Mouse (Mus musculus): Measurements from ENCODE around the gene Plxna2.
A peak's percentile ranks its signal among the peaks of the same experiment; 100 is the strongest.

The Plxna2 gene

DNA sequence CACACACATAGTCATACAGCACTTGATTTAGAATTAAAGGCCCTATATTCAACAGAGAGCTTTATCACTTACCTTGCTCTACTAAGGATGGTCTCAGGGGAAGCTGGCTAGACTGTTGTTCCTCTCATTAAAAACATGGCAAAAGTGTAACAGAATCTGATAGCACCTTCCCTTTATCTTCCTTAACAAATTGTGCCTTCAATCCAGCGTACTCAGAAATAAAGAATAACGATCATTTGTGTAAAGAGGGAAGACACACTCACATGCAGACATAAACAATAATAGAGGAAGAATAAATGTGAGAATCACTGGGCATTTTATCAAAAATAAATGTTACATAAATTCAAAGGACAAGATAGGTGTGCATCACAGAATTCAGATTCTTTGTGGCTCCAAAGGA, at the start of gene Plxna2:
Plxna2 (plus strand) TSS at position 301 of the 400 bp plus-strand sequence.
- no peak for DNase-seq

DNA sequence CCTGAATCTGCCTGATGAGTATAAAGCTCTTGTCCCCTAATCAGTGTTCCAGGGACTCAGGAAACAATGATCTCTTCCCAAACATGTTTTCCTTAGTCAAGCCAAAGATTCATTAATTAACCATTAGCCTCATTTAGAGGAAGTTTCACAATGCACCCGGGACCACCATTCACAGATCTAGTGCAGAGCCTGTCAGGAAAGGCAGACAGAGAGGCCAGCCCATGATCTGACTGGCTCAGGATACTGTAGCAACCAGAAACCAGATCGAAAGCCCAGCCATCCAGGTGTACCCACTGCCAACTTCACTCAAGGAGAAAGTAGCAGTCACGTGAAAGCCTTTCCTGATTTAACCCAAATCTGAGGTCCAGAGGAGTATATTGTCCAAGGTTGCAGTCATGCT, 44.1 kb upstream of the Plxna2 start:
- no peak for DNase-seq

DNA sequence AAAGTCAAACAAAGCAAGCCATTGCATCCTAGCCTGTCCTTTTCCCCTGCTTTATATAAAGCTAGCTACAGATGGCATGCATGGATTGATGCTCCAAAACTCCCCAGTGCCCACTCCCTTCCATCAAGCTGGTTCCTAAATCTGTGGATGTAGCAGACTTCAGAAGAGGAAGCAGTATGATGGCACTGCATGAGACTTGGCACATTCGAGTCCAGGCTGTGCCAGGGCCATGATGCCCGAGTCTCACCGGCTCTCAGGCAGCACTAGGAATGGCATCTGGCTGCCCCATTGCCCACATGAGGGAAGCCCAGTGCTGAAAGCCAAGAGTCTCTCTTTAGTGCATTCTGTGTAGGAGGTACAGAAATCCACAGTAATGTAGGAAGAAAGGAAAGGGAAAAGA, 39.7 kb upstream of the Plxna2 start:
- DNase-seq = peak; percentile 98

DNA sequence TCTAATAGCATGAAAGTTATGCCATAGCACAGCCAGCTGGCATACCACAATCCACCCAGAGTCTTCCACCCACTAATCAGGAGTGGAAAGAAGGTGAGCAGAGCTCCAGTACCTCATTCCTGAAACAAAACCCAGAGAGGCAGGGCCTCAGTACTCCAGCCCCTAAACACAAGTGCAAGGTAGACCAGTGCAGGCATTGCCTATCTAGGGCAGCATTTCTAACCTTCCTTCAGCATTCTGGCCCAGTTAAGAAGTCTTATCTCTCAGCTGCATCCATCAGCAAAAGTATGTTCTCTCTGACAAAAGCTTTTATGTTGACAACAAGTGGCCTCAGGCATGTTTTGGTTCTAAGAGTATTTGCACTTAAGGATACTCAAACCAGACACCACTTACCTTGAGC, 37.5 kb upstream of the Plxna2 start:
- no peak for DNase-seq

DNA sequence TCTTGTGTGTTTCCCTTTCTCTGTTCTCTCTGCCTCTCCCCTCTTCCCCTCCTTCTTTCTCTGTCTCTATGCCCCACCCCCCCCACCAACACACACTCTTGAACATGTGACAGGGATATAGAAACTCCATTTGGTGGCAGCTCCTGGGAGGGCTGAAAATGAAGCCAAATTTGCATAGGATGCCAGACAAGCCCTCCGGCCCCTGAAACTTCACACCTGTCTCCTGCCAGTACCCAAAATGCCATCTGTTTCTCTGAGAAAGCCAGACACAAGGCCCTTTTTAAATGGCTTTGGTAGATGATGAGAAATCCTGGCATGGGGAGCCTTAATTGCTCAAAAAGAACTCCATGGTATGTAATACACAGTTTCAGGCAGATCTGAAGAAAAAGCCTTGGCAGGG, 31.3 kb upstream of the Plxna2 start:
- DNase-seq = peak; percentile 85

DNA sequence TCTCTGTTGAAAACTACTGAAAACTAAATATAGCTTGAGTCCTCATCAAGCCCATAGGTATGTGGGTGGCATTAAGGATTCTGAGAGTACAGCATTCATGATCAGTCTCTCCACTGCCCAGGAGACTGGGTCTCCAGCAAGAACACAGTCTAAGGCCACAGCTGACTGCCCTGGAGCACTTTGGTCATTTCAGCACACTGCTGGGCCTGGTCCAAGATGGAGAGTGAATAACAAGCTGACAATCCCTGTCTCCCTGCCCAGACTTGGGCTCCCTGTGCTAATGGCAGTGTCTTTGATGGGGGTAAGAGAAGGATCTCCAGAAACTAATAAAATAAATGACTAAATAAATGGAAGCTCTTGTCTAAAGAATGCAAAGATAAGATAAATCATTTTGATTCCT, 30.5 kb upstream of the Plxna2 start:
- peak; percentile 50 for DNase-seq

DNA sequence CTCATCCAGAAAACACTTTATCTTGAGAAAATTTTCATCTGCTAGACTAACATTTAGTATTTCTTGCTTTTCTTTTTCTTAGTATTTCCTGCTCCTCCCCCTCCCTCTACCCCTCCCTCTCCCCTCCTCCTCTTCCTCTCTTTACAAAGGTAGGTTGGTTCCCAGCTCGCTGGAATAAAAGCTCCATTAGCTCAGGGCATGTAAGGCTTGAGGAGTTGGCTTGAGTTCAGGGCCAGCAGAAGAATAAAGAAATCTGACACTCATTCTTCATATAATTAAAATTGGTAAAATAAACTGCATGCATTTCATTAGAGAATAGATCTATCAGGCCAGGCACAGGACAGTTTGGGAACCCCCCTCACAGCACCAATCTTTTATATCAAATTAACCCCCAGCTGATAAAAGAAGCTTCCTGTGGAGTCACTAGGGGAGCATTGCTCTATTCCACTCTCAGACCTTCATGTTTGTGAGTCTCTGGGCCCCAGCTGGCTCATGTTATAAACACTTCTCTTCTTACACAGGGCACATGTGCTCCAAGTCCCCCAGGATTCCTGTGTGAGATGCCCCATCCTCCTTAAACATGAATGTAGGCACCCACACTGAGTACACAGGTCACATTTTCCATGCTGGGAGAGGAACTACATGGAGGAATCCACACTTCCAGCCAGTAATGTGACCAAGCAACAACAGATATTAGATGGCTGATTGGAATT, 29.9 kb upstream of the Plxna2 start:
- DNase-seq = no peak

DNA sequence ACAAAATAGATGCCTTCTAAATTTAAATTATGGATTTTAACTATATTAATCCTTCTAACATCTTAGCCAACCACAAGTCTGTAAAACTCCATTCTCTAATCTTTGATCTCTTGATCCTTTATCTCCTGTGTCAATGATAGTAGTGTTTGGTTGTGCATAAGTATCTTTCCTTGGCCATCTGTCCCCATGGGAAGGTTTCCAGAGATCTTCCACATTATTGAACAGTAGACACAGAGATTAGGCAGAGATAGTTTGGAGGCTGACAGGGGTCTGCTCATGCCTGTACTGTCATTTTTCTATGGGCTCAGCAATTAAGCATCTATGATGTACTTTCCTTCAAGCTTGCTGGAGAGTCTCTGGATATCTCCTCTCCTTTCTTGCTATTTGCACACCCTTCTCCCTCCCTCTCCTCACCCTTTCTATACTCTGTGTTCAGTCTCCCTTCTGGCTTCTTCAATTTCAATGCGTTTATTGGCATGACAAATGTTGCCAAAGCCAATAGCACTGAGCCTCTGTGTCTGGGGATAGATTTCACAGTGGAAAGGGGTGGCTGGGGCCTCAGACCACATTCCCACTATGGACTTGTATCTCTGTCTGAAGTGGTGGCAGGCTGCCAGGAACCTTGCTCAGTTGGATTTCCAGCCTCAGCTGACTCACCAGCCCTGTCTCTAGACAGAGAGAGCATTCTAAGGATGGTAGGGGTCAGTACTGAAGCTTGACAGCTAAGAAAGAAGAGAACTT, 29.1 kb upstream of the Plxna2 start:
- peak; percentile 60 for DNase-seq

DNA sequence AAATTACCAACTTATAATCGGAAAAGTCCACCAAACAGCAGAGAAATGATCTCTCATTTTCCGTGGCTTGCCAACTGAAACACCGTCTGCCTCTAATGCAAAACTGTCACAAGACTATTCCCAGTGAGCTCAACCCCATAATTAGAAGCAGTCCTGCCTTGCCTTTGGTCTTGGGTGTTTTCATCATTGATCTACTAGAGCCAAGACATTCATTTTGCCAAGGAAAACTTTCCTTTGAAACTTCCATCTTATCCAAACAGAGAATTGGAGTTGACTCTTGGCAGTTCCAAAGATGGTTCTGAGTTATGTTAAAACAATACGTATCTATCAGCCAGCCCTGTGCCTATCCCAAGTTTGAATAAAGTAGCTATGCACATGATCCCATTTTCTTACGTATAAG, 24.9 kb upstream of the Plxna2 start:
- no peak for DNase-seq

DNA sequence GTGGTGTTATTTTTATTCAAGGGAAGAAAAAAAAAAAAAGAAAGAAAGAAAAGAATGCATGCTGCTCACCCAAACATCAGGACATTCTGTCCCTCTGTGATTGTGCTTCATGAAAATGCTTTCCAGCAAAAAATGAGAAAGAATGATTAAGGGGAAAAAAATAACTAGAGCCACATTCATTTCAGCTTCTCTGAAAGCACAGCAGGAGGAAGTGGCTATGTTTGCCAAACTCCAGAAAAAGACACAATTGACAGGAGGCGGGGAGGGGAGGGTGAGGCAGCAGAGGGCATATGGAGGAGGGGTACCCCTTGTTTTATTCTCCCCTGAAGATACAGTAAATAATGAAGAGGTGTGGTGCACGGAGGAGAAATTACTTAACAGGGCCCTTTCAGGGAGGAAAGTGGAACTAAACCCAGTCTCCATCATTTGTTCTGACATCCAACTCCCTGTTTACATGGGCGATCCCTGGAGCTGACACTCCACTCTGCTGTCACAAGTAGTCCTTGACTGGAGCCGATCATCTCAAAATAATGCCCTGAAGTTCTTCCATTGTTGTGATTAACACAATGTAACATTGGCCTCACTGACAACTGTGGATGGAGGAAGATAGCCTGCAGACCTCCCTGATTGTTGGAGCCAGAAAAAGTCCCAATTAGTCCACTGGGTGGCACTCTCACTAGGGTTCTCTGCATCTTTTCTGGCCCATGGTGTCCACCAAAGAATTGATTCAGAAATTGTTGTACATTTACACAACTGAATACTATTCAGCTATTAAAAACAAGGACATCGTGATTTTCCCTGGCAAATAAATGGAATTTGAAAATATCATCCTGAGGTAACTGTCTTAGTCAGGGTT, 10.4 kb upstream of the Plxna2 start:
- no peak for DNase-seq

DNA sequence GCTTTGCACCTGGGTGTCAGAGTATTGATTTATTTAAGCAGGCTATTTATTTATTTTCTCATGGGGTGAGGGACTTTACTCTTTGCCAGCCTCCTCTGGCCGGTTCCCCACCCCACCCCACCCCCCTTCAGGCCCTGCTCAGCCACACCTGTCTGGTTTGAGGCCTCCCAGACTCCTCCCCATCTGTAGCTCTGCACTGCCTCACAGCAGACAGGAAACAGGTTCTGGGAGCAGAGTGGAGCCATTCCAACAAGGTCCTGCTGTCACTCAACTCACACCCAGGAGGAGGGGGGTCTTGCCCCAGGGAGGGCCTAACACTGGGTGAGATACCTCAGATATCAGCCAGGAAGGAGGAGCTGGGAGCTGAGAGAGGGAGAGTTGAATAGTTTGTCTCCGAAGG, 7.5 kb upstream of the Plxna2 start:
- DNase-seq = no peak

DNA sequence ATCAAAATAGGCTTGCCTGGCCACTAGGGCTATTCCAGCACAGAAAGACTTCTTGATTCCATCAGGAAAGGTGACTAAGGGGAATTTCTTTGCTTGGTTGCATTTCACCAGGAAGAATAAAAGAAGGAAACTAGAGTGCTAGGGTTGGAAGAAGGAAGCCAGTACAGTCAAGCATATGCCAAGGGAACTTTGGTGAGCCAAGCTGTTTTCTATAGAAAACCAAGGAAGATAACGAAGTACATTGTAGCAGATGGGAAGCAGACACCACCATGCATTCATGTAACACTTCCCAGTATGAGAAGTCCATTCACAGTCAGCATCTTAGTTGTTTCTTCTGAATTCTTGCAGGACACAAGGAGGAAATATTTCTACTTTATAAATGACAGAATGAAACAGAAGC, 5.4 kb upstream of the Plxna2 start:
- DNase-seq = no peak

DNA sequence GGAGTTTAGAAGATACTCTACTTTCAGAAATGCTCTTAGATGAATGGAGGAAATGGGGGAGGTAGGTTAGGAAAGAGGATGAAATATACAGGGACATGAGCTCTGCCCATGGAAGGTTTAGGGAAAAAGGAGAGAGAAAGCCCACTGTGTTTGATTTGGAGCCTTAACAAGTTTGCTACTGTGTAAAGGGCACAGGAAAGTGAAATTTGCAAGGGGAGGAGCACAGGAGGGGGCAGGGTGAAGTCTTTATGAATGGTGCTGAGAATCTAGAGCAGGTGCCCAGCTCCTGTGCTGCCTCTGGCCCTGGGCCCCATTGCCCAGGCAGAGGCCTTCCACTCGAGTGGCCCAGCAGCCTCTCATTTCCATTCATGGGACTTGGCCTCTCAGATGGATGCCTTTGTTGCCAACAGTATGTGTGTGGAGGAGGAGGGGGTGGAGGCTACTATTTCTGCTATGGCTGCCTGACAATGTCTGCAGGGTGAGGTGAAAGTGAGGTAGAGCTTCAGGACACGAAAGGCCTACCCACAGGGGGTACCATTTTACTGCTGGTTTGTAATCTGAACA, 4.7 kb upstream of the Plxna2 start:
- peak; percentile 65 for DNase-seq

DNA sequence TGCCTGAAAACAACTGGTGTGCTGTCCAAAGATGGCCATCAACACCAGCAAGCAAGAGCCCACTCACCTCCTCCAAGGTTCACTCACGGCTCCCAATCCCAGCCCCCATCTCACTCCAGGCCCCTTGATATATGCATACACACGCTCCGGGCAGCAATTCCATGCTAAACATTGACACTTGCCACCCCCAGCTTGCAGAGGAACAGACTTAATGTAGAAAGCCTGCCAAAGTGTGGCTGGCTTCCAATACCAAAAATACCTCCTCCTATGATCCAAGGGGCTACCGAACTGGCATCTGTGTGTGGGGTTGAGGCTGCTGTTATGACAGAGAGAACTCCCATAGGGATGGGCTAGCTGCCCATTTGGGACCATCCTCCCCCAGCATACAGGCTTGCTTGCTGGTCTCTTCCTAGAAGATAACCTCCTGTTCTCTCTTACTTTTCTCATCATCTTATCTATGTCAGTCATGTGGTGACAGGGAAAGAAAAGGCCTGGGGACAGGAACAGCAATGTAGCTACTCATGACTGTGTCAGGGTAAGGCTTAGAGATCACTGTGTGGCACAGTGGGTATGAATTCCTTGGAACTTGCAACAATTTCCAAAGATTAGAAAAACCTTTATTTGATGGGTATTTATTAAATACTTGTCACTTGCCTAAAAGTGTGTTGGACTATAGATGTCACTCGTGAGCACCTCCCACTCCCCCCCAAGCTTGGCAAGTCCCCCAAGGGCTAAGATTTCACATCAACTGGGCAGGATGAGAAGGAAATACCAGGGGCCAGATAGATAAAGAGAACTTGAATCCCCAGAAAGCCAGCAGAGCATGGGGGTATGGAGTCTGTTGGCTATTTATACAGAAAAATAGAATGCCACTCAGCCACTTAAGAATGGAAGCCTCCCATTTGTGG, 3.8 kb upstream of the Plxna2 start:
- no peak for DNase-seq

DNA sequence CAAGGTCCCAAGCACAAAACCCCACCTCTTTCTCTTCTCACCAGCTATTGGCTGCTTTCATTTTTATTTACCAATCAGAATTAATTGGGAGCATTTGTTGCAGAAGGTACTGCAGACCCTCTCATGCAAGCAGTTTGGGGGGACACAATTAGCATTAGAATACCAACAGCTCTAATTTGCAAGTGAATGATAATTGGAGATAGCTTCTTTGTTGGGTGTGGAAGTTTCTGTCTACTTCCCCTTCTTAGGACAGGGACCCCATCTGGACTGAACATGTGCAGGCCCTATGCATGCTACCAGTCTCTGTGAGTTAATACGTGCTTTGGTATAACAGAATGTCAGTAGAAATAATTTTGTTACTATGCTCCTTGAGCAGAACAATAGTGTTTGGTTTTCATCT, 1.9 kb upstream of the Plxna2 start:
- DNase-seq = no peak

DNA sequence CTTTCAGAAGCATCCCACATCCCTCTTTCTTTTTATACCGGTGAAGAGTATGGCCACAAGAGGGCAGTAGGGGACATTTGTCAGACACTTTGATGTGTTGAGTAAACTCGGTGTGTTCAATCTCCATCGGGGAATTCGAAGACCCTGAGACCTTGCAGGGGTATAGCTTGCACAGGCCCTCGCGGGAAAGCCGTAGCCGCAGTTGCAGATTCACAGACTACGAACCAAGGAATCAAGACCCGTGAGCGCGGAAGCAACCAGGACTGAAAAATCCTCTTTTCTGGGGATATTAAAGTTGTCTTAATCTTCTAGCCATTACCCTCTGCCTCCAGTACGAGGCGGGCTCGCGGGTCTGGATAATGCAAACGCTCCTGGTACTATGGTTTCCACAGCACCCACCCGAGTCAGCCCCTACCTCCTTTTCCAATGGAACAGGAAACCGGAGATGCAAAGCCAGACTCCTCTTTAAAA, 858 bp downstream of the Plxna2 start:
- peak; percentile 84 for DNase-seq

DNA sequence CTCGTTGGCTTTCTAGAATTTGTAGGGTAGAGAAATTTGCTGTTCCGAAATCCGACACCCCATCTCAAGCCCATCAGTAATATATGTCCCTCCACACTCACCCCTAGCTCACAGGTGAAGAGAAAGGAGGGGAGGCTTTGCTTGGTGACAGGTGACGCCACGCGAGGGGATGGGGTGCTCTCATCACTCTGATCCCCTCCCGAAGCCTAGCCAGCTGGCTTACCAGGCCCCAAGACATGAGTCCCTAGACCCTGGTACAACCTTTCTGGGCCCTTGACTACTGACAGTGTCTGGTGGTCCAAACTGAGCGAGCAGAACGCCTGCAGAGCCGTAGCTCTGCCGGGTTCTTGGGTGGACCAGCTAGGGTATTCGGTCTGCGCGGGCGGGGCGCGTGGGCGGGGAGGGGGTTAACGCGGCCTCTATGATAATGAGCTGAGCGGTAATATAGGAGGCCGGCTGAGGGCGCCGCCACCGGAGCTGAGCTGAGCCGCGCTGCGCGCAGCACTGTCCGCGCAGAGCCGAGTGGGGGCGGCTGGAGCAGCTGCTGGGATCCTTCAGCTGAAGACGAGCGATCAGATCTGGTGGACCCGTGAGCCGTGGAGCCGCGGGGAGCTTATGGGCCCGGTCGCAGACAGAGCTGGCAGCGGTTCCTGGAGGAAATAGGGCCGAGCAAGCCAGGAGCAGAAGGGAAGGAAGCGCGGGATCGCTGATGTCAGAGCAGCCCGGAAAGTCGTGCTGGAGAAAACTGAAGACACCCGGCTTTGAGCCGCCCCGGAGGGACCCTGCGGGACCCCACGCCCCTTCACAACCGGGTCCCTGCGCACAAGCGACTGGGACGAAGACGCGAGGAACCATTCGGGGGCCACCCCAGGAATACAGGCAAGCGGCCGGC, 1.6 kb downstream of the Plxna2 start:
- peak; percentile 92 for DNase-seq

DNA sequence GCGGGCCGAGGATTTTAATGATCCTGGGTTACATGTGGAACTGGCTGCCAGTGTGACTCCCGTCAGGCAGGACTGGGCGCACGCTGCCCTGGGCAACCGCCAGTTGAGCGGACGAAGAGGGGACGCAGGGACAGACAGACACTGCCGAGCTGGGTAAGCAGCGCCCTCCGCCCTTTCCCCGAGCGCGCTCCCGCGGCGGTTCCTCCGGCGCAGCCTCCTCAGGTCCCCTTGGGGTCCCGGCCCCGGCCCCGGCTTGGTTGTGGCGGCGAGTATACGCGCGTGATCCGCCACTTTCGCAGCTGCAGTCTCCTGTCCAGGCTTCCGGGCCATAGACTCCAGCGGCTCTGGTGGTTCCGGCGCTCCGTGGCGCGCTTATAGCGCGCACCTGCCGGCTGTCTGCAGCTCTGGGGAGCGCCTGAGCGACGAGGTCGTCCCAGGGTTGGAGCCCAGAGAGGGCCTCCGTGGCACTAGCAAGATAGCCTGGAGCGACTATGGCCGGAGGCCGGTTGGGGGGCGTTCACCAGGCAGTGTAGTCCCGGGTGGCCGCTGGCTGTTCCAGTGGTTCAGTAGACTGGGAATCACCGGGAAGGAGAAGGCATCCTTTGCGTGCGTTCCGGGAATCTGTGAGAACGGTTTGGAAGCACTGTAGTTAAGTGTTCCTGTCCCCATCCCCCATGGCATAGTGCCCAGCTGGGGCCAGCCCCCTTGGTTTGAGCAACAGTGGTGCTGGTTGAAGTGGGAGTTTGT, 2.4 kb downstream of the Plxna2 start:
- peak; percentile 75 for DNase-seq

DNA sequence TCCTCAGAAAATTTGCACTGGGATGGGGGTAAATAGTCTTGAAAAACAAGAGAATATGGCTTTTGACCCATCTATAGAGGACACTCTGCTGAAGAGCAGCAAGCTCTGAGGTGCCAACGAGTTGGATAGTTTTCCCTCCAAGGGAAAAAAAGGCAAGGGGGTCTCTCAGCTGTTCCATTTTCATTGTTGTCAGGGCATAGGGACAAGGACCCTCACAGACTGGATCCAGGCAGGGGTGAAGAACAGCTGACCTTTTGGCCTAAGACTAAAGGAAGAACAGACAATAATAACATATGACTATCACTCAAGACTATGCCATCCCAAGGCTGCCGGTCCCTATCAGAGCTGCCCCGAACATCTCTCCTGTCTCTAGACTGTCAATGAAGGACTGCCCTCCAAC, 4.2 kb downstream of the Plxna2 start:
- DNase-seq = no peak

DNA sequence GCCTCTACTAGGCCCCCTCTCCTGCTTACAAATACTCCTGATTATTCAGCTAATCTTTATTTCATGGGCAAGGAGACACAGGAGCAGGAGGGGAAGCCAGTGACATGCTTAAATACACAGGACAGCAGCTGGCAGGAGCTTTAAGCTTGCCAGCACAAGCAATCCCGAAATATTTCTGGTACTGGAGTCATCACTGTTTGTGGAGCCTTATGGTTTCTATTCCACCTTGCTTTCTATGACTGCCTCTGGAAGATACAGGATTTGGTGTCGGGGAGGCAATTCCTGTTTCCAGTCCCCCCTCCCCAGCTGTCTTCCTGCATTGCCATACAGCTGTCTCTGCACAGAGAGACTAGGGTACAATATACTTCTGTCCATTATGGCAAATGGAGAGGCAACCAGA, 4.7 kb downstream of the Plxna2 start:
- no peak for DNase-seq
